Mouse (Mus musculus) brain, embryonic 14.5 days (tissue): ENCODE data around the gene Arpc1b. TPM values are rescaled to one million over a fixed set of nuclear protein-coding genes. Genes with fewer than 3 reads are reported as not detected.
A peak's percentile ranks its signal among the peaks of the same experiment; 100 is the strongest.

ENCODE experiments used
- DNase-seq: peaks from one replicate; pipeline ENCODE4 v3.0.0-alpha.2; 2011; ENCODE audit warnings: low read depth
- CTCF ChIP-seq: fragments of 200-500 bp; IDR thresholded peaks from 2 replicates; pipeline ENCODE4 v1.5.1; 2012; ENCODE audit warnings: inconsistent platforms, mild to moderate bottlenecking, moderate library complexity, borderline replicate concordance; ENCODE audit not compliant: insufficient read depth, insufficient read length; ENCODE audit errors: extremely low read depth
- POLR2A ChIP-seq: fragments of 200-500 bp; IDR thresholded peaks from 2 replicates; pipeline ENCODE4 v1.6.1; 2012; ENCODE audit warnings: mild to moderate bottlenecking, inconsistent platforms, borderline replicate concordance; ENCODE audit not compliant: poor library complexity, insufficient read depth, insufficient read length, severe bottlenecking; ENCODE audit errors: extremely low read depth
- polyA plus RNA-seq: library from polyadenylated mRNA; depleted of rRNA; stranded (reverse); fragments of >200 nt; gene quantifications from 2 replicates; pipeline ENCODE4 v1.2.3, GENCODE M21; 2012; rRNA removed

Arpc1b gene
- polyA plus RNA-seq, 1 experiment = 67.2 TPM

DNA sequence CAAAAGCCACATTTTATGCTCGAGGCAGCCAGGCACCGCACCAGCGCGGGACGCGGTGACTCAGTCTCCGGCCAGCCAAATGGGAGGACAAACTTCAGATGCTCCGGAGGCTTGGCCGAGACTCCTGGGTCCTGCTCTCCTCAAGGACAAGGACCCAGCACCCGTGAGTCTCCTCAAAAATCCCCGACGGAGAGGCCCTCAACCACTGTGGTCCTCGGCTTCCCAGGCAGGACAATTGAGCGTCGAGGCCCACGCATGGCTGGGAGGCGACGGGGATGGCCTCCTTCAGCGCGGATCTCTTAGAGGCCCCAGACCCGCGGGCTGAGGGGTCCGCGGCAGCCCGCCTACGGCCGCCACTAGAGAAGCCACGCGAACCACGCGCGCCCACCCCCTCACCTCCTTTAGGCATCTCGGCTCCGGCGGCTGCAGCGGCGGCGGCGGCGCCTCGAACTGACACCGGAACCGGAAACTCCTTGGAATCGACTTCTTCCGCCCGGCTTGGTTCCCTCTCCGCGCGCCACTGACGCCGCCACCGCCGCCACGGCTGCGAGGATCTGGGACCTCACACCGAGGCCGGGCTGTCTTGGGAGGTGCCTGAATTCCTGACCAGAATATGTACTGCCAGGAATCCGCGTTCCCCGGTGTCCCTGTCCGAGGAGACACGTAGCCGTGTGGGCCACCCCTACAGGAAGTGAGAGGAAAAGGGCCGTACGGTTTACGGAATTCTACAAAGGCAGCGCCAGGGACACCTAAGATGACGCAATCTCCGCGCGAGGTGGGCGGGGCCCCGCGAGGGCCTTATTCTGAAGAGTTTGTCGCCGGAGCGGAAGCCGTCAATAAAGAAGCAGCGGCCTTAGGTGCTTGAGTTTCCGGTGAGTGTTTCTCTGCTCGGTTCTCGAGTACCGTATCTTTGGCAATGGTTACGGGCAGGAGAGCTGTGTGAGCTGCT is 25.8 kb downstream of the Arpc1b start, which contains the start of the genes Pdap1 and Bud31:
Pdap1 (minus strand) TSS at position 668 of the 949 bp plus-strand sequence.
Bud31 (plus strand) TSS at position 792 of the 949 bp plus-strand sequence.
- TF ChIP-seq CTCF (no peak), POLR2A (peak; percentile 58; the same call in 1 of the 2 replicates)
- DNase-seq = peak; percentile 98

DNA sequence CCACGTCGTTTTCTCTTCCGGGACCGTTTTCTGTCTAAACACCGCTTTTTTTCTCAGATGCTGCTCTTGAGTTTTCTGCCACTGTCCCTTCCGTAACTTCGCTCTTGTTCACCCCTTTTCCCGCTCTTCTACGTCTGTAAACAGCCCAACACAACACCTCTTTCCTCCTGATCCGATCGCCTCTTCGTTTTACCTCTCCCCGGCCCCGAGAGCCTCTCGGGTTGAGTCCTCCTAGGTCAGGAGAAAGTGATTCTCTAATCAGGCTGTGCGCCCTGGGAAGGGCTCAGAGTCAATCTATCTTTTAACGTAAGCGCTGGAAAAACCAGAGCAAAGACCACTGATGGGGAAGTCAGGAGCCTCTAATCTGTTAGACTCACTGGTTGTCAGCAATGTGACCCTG is 26.6 kb downstream of the Arpc1b start:
- DNase-seq = no peak
- no peak for TF ChIP-seq CTCF
- no peak for TF ChIP-seq POLR2A

DNA sequence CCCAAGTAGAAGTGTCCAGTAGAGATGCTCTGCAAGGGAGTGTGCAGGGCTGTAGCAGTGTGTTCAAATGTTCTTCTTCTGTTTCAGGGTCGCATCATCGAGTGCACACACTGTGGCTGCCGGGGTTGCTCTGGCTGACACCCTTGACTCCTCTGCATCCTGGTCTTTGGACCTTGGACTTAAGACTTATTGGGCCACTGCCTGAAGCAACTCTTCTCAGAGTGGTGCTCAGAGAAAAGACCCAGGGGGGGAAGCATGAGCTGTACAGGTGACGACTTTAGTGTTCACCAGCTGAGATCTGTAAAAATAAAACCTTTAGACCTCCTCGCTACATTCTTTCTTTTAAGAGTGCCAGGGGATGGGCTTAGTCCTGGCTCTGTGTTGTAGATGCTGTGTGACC is 33.7 kb downstream of the Arpc1b start:
- TF ChIP-seq CTCF (no peak), POLR2A (no peak)
- no peak for DNase-seq

DNA sequence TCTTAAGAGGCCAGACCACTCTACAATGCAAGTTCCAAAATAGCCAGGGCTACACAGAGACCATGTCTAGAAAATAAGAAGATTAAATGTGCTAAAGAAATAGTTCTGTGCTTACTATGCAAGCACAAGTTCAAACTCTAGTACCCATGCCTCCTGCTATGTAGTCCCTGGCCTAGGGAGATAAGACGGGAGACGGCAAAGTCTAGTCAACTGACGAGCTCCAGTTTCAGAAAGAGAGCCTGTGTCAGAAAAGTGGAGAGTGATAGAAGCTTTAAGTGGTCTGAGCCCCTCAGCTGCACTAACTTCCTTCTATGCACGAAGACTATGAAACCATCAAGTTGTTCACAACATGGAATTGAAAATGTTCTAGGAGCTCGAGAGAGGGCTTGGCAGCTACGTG is 35.3 kb downstream of the Arpc1b start:
- no peak for DNase-seq
- TF ChIP-seq CTCF (no peak), POLR2A (no peak)

DNA sequence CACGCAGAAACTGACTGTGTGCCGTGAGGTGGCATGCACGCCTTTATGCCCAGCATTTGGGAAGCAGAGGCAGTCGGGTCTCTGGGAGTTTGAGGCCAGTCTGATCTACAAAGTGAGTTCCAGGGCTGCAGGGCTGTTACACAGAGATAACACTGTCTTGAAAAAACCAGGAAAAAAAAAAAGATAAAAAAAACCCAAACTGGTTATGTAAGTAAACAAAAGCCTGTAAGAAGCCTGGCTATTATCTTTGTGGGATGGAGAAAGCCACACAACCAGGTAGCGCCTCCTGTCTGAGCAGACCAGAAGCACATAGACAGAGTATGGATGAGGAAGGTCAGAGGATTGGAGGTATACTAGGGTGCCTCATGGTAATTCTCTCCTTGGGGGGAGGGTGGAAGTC is 38.7 kb downstream of the Arpc1b start:
- no peak for TF ChIP-seq POLR2A
- no peak for TF ChIP-seq CTCF
- no peak for DNase-seq

DNA sequence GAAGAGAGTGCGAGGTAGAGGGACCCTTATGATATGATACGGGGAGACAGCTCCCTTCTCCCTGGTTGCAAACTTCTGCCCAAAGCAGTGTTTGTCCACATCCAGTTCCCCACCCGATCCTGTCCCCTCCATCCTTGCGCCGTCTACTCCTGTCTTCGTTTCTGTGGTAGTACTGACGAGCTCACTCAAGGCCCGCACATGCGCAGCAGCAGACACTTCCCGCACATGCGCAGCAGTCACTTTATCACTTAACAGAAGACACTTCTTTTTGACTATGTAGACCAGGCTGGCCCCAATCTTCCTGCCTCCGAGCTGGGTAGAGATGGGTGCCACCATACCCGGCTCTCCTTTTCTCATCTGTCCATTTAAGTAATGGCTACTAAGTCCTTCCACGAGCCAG is 47.3 kb downstream of the Arpc1b start:
- no peak for DNase-seq
- no peak for TF ChIP-seq CTCF
- TF ChIP-seq POLR2A = no peak

DNA sequence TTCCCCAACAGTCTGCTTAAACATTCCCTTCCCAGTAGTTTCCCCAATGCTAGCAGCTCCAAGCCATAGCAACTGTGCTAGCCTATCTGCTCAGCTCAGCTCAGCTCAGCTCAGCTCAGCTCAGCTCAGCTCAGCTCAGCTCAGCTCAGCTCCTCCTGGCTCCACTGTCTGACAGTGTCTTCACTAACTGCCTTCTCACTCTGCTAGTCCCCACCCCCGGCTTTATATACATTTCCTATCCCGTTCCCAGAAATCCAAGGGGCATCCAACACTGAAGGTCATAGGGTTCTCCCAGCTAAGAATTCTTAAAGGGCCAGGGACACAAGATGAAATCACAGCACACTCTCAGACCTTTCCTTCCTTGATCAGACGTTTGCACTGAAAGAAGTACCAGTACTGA is 50.7 kb downstream of the Arpc1b start:
- no peak for TF ChIP-seq CTCF
- no peak for TF ChIP-seq POLR2A
- DNase-seq = no peak

DNA sequence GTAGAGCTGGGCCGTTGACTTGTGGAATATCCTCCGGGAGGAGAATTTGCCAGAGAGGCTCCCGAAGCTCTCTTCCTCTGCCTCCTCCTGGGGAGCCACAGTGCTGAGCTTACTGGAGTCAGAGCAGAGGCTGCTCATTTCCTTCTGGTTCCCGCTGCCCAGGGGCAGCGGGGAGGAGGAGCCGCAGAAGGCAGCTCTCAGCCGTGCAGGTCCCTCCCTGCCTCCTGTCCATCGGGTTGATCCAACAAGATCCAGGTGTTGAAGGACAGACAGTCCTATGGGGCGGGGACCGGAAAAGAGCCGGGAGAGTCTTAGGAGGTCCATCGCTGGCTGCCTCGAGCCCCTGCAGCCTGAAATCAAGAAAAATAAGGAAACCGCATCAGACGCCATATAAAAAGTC is 51.2 kb downstream of the Arpc1b start:
- no peak for DNase-seq
- no peak for TF ChIP-seq CTCF
- TF ChIP-seq POLR2A = no peak

DNA sequence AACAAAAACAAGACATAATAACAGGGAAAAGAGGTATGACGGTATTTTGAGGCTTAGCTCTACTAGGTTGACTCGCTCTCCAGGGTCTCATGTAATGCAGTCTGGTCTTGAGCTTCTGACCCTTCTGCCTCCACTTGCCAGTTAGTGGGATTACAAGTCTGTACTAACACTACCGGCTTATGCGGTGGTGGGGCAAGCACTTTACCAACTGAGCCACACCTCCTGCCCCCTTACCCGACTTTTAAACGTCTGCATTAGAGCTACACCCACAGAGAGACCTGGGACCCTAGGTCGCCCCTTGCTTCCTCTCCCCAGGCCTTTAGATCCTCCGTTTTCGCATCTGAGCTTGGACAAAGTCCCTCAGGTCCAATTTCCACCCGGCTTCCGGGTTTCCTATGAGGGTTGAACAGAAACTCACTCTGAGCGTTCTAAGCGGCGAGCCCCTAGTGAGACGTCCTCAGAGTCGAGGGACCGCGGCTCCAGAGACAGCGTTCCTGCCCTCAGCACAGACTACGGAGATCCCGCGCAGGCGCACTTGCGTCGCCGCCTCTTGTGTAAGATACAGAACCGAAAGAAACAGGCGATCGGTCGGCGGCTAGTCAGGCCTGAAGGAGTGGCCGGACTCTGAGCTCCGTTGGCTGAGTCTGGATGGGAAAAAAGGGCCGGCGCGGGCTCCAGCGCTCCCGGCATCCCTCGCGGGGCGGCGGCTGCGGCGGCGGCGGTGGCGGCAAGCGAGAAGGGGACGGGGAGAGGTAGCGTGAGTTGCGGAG is 52.7 kb downstream of the Arpc1b start, which contains the start of the genes Ptcd1 and Cpsf4:
Ptcd1 (minus strand) TSS at position 573 of the 770 bp plus-strand sequence.
Cpsf4 (plus strand) TSS at position 678 of the 770 bp plus-strand sequence.
- no peak for TF ChIP-seq CTCF
- peak; percentile 70 for TF ChIP-seq POLR2A
- peak; percentile 100 for DNase-seq

DNA sequence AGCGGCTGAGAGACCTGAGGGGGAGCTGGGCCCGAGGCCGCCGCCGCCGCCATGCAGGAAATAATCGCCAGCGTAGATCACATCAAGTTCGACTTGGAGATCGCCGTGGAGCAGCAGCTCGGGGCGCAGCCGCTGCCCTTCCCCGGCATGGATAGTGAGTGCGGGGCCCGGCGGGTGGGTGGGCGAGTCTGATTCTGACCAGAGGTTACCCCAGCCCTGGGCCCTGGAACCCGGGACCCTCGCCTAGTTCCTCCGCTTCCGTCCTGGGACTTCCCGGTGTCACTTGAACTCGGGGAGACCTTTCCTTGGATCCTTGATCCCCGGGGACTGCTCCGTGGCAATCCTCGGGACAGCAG is 53.3 kb downstream of the Arpc1b start:
- DNase-seq = no peak
- no peak for TF ChIP-seq CTCF
- no peak; the same call in 1 of the 2 replicates for TF ChIP-seq POLR2A

DNA sequence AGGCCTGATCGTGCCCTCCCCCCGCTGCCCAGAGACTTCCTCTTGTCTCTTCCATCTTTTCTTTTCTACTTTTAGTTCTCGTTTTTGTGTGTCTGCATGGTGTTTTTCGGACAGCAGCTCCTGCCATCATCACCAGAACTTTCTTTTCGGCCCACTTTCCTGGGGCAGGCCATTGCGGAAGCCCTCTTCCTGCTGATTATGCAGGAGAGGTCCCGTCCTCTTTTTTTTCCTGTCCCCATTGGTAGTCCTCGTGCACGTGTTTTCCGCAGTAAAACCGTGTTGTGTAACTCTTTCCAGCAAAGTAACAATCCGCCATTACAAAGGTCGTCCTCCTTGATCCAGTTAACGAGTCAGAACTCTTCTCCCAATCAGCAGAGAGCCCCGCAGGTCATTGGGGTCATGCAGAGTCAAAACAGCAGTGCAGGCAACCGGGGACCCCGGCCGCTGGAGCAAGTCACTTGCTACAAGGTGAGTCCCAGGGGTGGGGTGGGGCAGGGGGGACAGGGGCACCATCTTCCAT is 64.5 kb downstream of the Arpc1b start:
- no peak for TF ChIP-seq CTCF
- TF ChIP-seq POLR2A = no peak
- DNase-seq = no peak

Other genes starting within 250 kb of the Arpc1b start
- 50.6 and 65.4 TPM in 2 replicates for gene Smurf1, start 148.4 kb upstream of the Arpc1b start, polyA plus RNA-seq
- gene Gm4871, start 81.5 kb upstream of the Arpc1b start, polyA plus RNA-seq = not detected in 2 replicates
- gene 1700018F24Rik, start 71.2 kb upstream of the Arpc1b start, polyA plus RNA-seq = not detected in 2 replicates
- gene Arpc1a, start 30.4 kb upstream of the Arpc1b start, polyA plus RNA-seq = 260 and 261 TPM in 2 replicates
- not detected in 2 replicates for gene Kpna7, start 30.2 kb upstream of the Arpc1b start, polyA plus RNA-seq
- gene Pdap1, start 26.0 kb downstream of the Arpc1b start, polyA plus RNA-seq = 73.6 and 112 TPM in 2 replicates
- gene Bud31, start 26.1 kb downstream of the Arpc1b start, polyA plus RNA-seq = 121 and 148 TPM in 2 replicates
- 20.3 and 21.3 TPM in 2 replicates for gene Ptcd1, start 52.9 kb downstream of the Arpc1b start, polyA plus RNA-seq
- gene Cpsf4, start 53.0 kb downstream of the Arpc1b start, polyA plus RNA-seq = 72.9 and 96.7 TPM in 2 replicates
- 220 and 254 TPM in 2 replicates for gene Atp5j2, start 77.8 kb downstream of the Arpc1b start, polyA plus RNA-seq
- 5.7 and 6.7 TPM in 2 replicates for gene Zkscan14, start 87.7 kb downstream of the Arpc1b start, polyA plus RNA-seq
- 9.3 and 12.3 TPM in 2 replicates for gene Zkscan5, start 90.3 kb downstream of the Arpc1b start, polyA plus RNA-seq
- gene Zfp655, start 117.5 kb downstream of the Arpc1b start, polyA plus RNA-seq = 20.9 and 21.4 TPM in 2 replicates
- gene Zscan25, start 166.3 kb downstream of the Arpc1b start, polyA plus RNA-seq = 20.4 and 21.4 TPM in 2 replicates
- gene Cyp3a57, start 231.1 kb downstream of the Arpc1b start, polyA plus RNA-seq = not detected in 2 replicates